Mouse (Mus musculus) neural tube, embryonic 14.5 days (tissue): ENCODE measurements around the gene Ano6. TPM values are rescaled to one million over a fixed set of nuclear protein-coding genes. Genes with fewer than 3 reads are reported as not detected.
A peak's percentile ranks its signal among the peaks of the same experiment; 100 is the strongest.

Experiments
- ATAC-seq: fragments of 200-750 bp; cut with Nextera tagmentation; 2 replicates; pipeline ENCODE4 v1.8.0; 2017; ENCODE audit warnings: low read depth, mild to moderate bottlenecking, moderate TSS enrichment, moderate library complexity
- H3K27ac ChIP-seq: fragments of 300-500 bp; sonication (generic); 2 replicates; pipeline ENCODE4 v1.5.1; 2014; ENCODE audit warnings: low read depth, mild to moderate bottlenecking, control low read depth, low read length, moderate library complexity, mixed read lengths
- H3K27me3 ChIP-seq: fragments of 300-500 bp; sonication (generic); 2 replicates; pipeline ENCODE4 v1.6.1; 2014; ENCODE audit warnings: low read length; ENCODE audit not compliant: control insufficient read depth, insufficient read depth
- H3K36me3 ChIP-seq: fragments of 300-500 bp; sonication (generic); 2 replicates; pipeline ENCODE4 v1.6.1; 2014; ENCODE audit warnings: low read length, mixed read lengths; ENCODE audit not compliant: control insufficient read depth, insufficient read depth
- H3K4me1 ChIP-seq: fragments of 300-500 bp; sonication (generic); 2 replicates; pipeline ENCODE4 v1.6.1; 2014; ENCODE audit warnings: low read length; ENCODE audit not compliant: control insufficient read depth, insufficient read depth
- H3K4me2 ChIP-seq: fragments of 300-500 bp; sonication (generic); 2 replicates; pipeline ENCODE4 v1.6.1; 2014; ENCODE audit warnings: mild to moderate bottlenecking, low read depth, low read length, control low read depth
- H3K4me3 ChIP-seq: fragments of 300-500 bp; sonication (generic); 2 replicates; pipeline ENCODE4 v1.5.1; 2014; ENCODE audit warnings: low read depth, low read length, control low read depth, mixed read lengths
- H3K9ac ChIP-seq: fragments of 300-500 bp; sonication (generic); replicated peaks from 2 replicates; pipeline ENCODE4 v1.6.1; 2014; ENCODE audit warnings: low read depth, mild to moderate bottlenecking, control low read depth, low read length, mixed read lengths
- H3K9me3 ChIP-seq: fragments of 300-500 bp; sonication (generic); 2 replicates; pipeline ENCODE4 v1.6.1; 2016; ENCODE audit warnings: low read length; ENCODE audit not compliant: control insufficient read depth
- WGBS: fragments of 180-500 bp; shearing (Covaris S2); extraction: QIAGEN DNeasy Blood & Tissue Kit; methylation state at CpG from one replicate; pipeline ENCODE4 v1.1.7; 2014; 5-methylcytosine and 5-hydroxymethylcytosine counted together
- polyA plus RNA-seq: library from polyadenylated mRNA; unstranded; fragments of >200 nt; fragmentation: Nextera tagmentation; extraction: Ambion mirVana; gene quantifications from 2 replicates; pipeline ENCODE4 v1.2.1, GENCODE M21; 2014

Gene Ano6
- polyA plus RNA-seq, 1 experiment from 2014 or later = 32.3 TPM

DNA sequence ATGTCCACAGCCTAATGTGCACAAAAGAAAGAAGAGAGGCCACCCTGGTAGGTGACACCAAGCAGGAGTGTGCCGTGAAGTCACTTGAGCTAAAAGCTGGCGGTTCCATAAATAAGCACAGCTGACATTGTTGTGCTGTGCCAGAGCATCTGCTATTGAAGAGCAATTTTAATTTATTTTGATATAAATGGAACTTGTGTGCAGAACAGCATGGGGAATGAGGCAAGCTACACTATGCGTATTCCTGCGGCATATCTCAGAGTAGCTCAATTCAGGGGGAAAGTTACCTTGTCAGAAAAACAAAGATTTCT lies 173.6 kb downstream of the Ano6 start:
- no peaks in the 10 kb centered on the region for H3K9me3 ChIP-seq

DNA sequence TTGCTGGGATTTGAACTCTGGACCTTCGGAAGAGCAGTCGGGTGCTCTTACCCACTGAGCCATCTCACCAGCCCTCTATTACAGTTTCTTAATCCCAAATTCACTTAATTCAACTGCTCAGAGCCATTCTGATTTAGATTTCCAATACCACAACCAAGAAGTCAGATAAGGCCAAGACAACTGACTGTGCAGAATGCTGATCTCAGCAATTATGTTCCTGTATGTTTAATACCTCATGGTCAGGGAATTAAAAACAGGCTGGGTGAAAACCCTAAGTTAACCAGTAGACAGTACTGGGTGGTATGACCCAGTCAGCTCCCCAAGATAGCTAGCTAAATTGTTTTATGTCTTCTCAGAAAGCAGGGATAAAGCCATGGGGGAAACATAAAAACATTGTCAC lies 176.3 kb downstream of the Ano6 start:
- no peak for ATAC-seq
- no peaks in the 10 kb centered on the region for H3K27me3 ChIP-seq

More for the DNA sequence above, 173.6 kb downstream of the Ano6 start:
- 43% methylated on average over 4 of the region's 4 CpGs for WGBS
- Histone ChIP-seq H3K36me3 (no peaks in the 10 kb centered on the region), H3K9ac (no peak overlapping the region), H3K4me2 (no peak overlapping the region), H3K27me3 (no peaks in the 10 kb centered on the region), H3K4me3 (no peak overlapping the region), H3K4me1 (peaks cover 9% of the 10 kb centered on the region; the same call in 1 of the 2 replicates), H3K27ac (peak overlapping the region; percentile 17; the same call in 1 of the 2 replicates)
- no peak for ATAC-seq

DNA sequence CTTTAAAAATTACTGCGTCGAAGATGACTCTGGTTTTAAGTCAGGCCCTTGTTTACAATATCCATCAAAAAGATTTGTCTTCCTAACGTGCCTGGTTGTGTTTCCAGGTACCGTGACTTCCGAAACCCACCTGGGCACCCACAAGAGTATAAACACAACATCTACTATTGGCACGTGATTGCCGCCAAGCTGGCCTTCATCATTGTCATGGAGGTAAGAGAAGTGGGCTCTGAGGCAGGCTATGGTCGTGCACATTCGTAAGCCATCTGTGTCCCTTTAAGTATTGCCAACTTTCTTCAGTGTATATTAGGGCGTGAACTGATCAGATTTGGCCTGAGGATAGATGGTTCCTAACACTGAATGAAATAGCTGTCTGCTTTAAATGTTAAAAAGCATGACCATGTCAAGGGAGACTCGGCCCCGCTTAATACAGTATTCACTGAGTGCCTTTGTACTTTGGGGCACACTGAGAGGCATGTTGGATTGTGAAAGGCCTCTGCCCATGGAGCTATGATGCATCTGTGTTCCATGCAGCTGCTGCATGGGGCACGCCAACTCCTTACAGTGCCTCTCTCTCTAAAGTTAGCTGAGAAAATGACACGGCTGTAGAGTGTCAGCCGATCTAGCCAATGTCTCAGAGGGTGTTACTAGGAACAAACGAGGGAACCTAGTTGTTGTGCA lies 177.0 kb downstream of the Ano6 start:
- Histone ChIP-seq H3K4me2 (no peak overlapping the region), H3K27me3 (no peaks in the 10 kb centered on the region), H3K4me1 (peaks cover 9% of the 10 kb centered on the region; the same call in 1 of the 2 replicates), H3K36me3 (no peaks in the 10 kb centered on the region), H3K9me3 (no peaks in the 10 kb centered on the region), H3K9ac (no peak overlapping the region), H3K27ac (no peak overlapping the region), H3K4me3 (no peak overlapping the region)
- 65% methylated on average over 16 of the region's 16 CpGs for WGBS
- ATAC-seq = no peak

More for the DNA sequence above, 176.3 kb downstream of the Ano6 start:
- WGBS = 100% methylated on average over 2 of the region's 2 CpGs
- H3K36me3 ChIP-seq = no peaks in the 10 kb centered on the region
- no peak overlapping the region for H3K4me3 ChIP-seq
- H3K4me1 ChIP-seq = peaks cover 9% of the 10 kb centered on the region; the same call in 1 of the 2 replicates
- no peak overlapping the region for H3K27ac ChIP-seq
- no peak overlapping the region for H3K4me2 ChIP-seq
- H3K9me3 ChIP-seq = no peaks in the 10 kb centered on the region
- H3K9ac ChIP-seq = no peak overlapping the region

DNA sequence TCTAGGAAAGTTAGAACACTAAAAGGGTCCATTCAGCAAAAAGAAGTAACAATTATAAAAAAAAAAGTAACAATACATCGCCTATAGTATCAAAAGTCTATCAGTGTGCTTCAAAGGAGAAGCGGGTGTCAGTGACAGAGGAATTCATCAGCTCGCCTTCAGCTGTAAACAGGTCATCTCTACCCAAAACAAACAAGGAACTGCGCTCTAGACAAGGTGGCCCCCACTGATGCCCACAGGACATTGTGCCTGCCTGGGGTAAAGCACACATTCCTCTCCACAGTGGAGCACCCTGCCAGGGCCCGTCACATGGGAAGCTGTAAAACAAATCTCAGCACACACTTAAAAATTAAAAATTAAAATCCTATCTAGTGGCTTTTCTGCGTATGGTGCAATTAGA lies 179.0 kb downstream of the Ano6 start:
- H3K4me1 ChIP-seq = no peaks in the 10 kb centered on the region
- H3K27ac ChIP-seq = no peak overlapping the region
- H3K4me3 ChIP-seq = no peak overlapping the region
- ATAC-seq = no peak
- H3K27me3 ChIP-seq = no peaks in the 10 kb centered on the region
- H3K4me2 ChIP-seq = no peak overlapping the region
- peaks cover 4% of the 10 kb centered on the region; the same call in 1 of the 2 replicates for H3K36me3 ChIP-seq
- no peak overlapping the region for H3K9ac ChIP-seq
- WGBS = 79% methylated on average over 6 of the region's 6 CpGs
- H3K9me3 ChIP-seq = no peaks in the 10 kb centered on the region

DNA sequence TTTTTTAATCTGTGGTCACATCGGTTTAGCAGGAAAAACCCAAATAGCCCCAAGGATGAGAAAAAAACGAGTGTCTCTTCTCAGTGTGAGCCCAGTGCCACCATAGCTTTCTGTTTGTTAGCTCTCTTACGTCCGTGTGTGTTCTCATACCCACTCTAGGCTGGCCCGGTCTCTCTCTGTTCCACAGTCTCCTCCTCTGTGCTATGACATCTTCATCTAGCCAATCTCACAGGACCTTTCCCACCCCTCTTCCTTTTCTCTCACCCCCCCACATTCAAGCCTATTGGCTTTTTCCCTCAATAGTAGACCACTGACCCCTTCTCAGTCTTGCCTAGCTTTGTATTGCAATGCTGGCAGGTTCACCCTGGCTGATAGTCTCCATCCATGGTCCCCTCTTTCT lies 179.5 kb downstream of the Ano6 start:
- Histone ChIP-seq H3K9ac (no peak overlapping the region), H3K36me3 (peaks cover 4% of the 10 kb centered on the region; the same call in 1 of the 2 replicates), H3K4me2 (no peak overlapping the region), H3K9me3 (no peaks in the 10 kb centered on the region), H3K4me3 (no peak overlapping the region), H3K27me3 (no peaks in the 10 kb centered on the region), H3K27ac (no peak overlapping the region), H3K4me1 (no peaks in the 10 kb centered on the region)
- ATAC-seq = no peak
- 86% methylated on average over 5 of the region's 5 CpGs for WGBS

DNA sequence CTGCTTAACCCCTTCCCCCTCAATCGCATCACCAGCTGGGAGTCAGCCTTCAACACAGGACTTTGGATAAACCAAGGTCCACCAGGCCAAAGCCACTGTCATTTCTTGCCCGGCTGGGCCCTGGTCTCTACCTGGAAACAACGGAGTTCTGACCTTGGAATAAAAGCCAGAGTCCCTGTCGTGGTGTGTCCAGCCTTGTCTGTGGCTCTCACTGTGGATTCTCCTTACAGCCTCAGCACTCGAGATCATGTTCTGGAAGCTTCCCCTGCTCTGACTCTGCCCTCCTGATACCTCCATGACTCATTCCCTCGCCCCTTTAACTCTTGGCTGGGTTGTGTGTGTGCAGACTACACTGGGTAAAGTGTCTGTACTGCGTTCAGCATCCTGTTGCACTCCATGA lies 180.0 kb downstream of the Ano6 start:
- H3K4me2 ChIP-seq = no peak overlapping the region
- no peak for ATAC-seq
- H3K9ac ChIP-seq = no peak overlapping the region
- no peak overlapping the region for H3K27ac ChIP-seq
- 96% methylated on average over 7 of the region's 7 CpGs for WGBS
- no peaks in the 10 kb centered on the region for H3K9me3 ChIP-seq
- no peaks in the 10 kb centered on the region for H3K27me3 ChIP-seq
- H3K36me3 ChIP-seq = peaks cover 4% of the 10 kb centered on the region; the same call in 1 of the 2 replicates
- no peak overlapping the region for H3K4me3 ChIP-seq
- no peaks in the 10 kb centered on the region for H3K4me1 ChIP-seq

DNA sequence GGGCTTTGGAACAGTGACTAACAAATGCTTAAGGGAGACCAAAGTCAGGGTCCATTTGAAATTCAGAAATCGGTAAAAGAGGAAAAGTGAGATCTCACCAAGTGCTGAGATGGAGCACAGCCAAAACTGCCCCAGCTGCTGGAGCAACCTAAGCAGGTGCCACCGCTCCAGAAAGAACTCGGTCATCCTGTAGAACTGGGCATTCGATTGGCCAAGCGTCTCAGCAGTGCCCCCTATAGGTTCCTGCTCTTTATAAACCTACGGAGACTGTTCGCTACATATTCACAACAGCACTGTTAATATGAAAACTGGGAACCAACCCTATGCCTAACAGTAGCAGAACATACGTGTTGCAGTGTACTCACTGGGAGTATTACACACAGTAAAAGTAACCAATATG lies 180.7 kb downstream of the Ano6 start:
- Histone ChIP-seq H3K4me2 (no peak overlapping the region), H3K4me3 (no peak overlapping the region), H3K9me3 (no peaks in the 10 kb centered on the region), H3K27ac (no peak overlapping the region), H3K27me3 (no peaks in the 10 kb centered on the region), H3K36me3 (peaks cover 4% of the 10 kb centered on the region; the same call in 1 of the 2 replicates), H3K4me1 (no peaks in the 10 kb centered on the region), H3K9ac (no peak overlapping the region)
- no peak for ATAC-seq
- 94% methylated on average over 8 of the region's 8 CpGs for WGBS

DNA sequence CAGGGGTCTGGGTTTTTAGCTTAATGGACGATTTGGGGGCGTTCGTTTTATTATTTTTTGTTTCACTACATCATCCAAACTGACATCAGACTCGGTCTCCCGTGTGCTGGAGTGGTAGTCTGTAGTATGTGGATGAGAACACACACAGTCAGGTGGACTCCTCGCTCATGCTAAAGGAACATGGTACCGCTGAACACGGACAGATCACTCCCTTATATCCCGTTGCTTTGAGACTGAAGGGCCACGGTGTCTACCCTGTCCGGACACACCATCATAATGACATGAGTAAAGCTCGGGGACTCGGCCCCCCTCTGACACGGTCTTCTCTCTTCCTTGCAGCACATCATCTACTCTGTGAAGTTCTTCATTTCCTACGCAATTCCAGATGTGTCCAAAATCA lies 181.5 kb downstream of the Ano6 start:
- WGBS = 96% methylated on average over 15 of the region's 15 CpGs

DNA sequence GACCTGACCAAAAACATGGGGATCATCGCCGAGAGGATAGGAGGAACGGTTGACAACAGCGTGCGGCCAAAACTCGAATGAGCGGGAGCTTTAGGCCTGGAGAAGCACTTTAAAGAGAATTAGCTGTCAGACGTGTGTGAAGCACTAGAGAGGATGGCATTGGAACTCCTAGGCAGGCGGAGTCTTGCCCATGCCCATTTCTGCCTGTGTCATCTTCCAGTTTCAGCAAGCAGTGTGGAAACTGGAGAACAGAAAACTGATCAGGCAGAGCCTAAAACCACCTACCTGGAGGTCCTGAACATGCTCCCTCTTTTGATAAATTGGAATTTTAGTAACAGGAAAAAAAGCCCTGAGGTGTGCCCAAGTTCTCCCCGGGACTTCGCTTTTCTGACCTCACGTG lies 182.0 kb downstream of the Ano6 start:
- no peaks in the 10 kb centered on the region for H3K9me3 ChIP-seq
- H3K36me3 ChIP-seq = peaks cover 4% of the 10 kb centered on the region; the same call in 1 of the 2 replicates
- no peak for ATAC-seq
- H3K27ac ChIP-seq = no peak overlapping the region
- no peak overlapping the region for H3K4me3 ChIP-seq
- H3K9ac ChIP-seq = no peak overlapping the region
- no peaks in the 10 kb centered on the region for H3K4me1 ChIP-seq
- no peaks in the 10 kb centered on the region for H3K27me3 ChIP-seq
- H3K4me2 ChIP-seq = no peak overlapping the region
- 98% methylated on average over 12 of the region's 12 CpGs for WGBS

More for the DNA sequence above, 181.5 kb downstream of the Ano6 start:
- no peak for ATAC-seq
- Histone ChIP-seq H3K4me1 (no peaks in the 10 kb centered on the region), H3K4me2 (no peak overlapping the region), H3K36me3 (peaks cover 4% of the 10 kb centered on the region; the same call in 1 of the 2 replicates), H3K9ac (no peak overlapping the region), H3K27ac (no peak overlapping the region), H3K4me3 (no peak overlapping the region), H3K27me3 (no peaks in the 10 kb centered on the region), H3K9me3 (no peaks in the 10 kb centered on the region)
